Mouse (Mus musculus): ENCODE measurements around the gene Epb41.

Epb41 gene

GRCm38 (mm10) chr4:131915821-131916328 is 159.2 kb downstream of the Epb41 start:
- in situ Hi-C loops (cut with MboI; ENCODE audit: low pct_unique_long_range_greater_than_20kb in 1 of 2, low sequenced_read_pairs in 2 of 2, unreplicated experiment in 1 of 2), result no loop called here

- in situ Hi-C loops (cut with MboI; ENCODE audit: low pct_unique_long_range_greater_than_20kb in 1 of 2, low sequenced_read_pairs in 2 of 2, unreplicated experiment in 1 of 2), result no loop called here
These were observed 160.1 kb downstream of the Epb41 start for GRCm38 (mm10) chr4:131914891-131915469.

GRCm38 (mm10) chr4:131914046-131914643 is 161.0 kb downstream of the Epb41 start:
- in situ Hi-C loops (cut with MboI; ENCODE audit: low pct_unique_long_range_greater_than_20kb in 1 of 2, low sequenced_read_pairs in 2 of 2, unreplicated experiment in 1 of 2), result no loop called here

GRCm38 (mm10) chr4:131913526-131913925 is 161.6 kb downstream of the Epb41 start:
- in situ Hi-C loops (cut with MboI; ENCODE audit: low pct_unique_long_range_greater_than_20kb in 1 of 2, low sequenced_read_pairs in 2 of 2, unreplicated experiment in 1 of 2), result no loop called here

- in situ Hi-C loops (cut with MboI; ENCODE audit: low pct_unique_long_range_greater_than_20kb in 1 of 2, low sequenced_read_pairs in 2 of 2, unreplicated experiment in 1 of 2), result no loop called here
These were observed 163.6 kb downstream of the Epb41 start for GRCm38 (mm10) chr4:131911521-131911920.

GRCm38 (mm10) chr4:131910237-131910994 is 164.7 kb downstream of the Epb41 start:
- in situ Hi-C loops (cut with MboI; ENCODE audit: low pct_unique_long_range_greater_than_20kb in 1 of 2, low sequenced_read_pairs in 2 of 2, unreplicated experiment in 1 of 2), result no loop called here

GRCm38 (mm10) chr4:131907912-131908311 is 167.2 kb downstream of the Epb41 start:
- in situ Hi-C loops (cut with MboI; ENCODE audit: low pct_unique_long_range_greater_than_20kb in 1 of 2, low sequenced_read_pairs in 2 of 2, unreplicated experiment in 1 of 2), result no loop called here

- in situ Hi-C loops (cut with MboI; ENCODE audit: low pct_unique_long_range_greater_than_20kb in 1 of 2, low sequenced_read_pairs in 2 of 2, unreplicated experiment in 1 of 2), result no loop called here
These were observed 168.7 kb downstream of the Epb41 start for GRCm38 (mm10) chr4:131906423-131906822.

- in situ Hi-C loops (cut with MboI; ENCODE audit: low pct_unique_long_range_greater_than_20kb in 1 of 2, low sequenced_read_pairs in 2 of 2, unreplicated experiment in 1 of 2), result no loop called here
These were observed 170.6 kb downstream of the Epb41 start for GRCm38 (mm10) chr4:131904478-131904877.

- in situ Hi-C loops (cut with MboI; ENCODE audit: low pct_unique_long_range_greater_than_20kb in 1 of 2, low sequenced_read_pairs in 2 of 2, unreplicated experiment in 1 of 2), result no loop called here
These were observed 174.0 kb downstream of the Epb41 start for GRCm38 (mm10) chr4:131901090-131901489.

- in situ Hi-C loops (cut with MboI; ENCODE audit: low pct_unique_long_range_greater_than_20kb in 1 of 2, low sequenced_read_pairs in 2 of 2, unreplicated experiment in 1 of 2), result no loop called here
These were observed 176.0 kb downstream of the Epb41 start for GRCm38 (mm10) chr4:131899180-131899554.

- in situ Hi-C loops (cut with MboI; ENCODE audit: low pct_unique_long_range_greater_than_20kb in 1 of 2, low sequenced_read_pairs in 2 of 2, unreplicated experiment in 1 of 2), result no loop called here
These were observed 176.5 kb downstream of the Epb41 start for GRCm38 (mm10) chr4:131898503-131899179.

GRCm38 (mm10) chr4:131897787-131898186 is 177.3 kb downstream of the Epb41 start:
- in situ Hi-C loops (cut with MboI; ENCODE audit: low pct_unique_long_range_greater_than_20kb in 1 of 2, low sequenced_read_pairs in 2 of 2, unreplicated experiment in 1 of 2), result no loop called here

- in situ Hi-C loops (cut with MboI; ENCODE audit: low pct_unique_long_range_greater_than_20kb in 1 of 2, low sequenced_read_pairs in 2 of 2, unreplicated experiment in 1 of 2), result no loop called here
These were observed 178.0 kb downstream of the Epb41 start for GRCm38 (mm10) chr4:131897109-131897508.

- in situ Hi-C loops (cut with MboI; ENCODE audit: low pct_unique_long_range_greater_than_20kb in 1 of 2, low sequenced_read_pairs in 2 of 2, unreplicated experiment in 1 of 2), result no loop called here
These were observed 184.4 kb downstream of the Epb41 start for GRCm38 (mm10) chr4:131890692-131891091.

GRCm38 (mm10) chr4:131888564-131888963 is 186.6 kb downstream of the Epb41 start:
- in situ Hi-C loops (cut with MboI; ENCODE audit: low pct_unique_long_range_greater_than_20kb in 1 of 2, low sequenced_read_pairs in 2 of 2, unreplicated experiment in 1 of 2), result no loop called here

GRCm38 (mm10) chr4:131885376-131885775 is 189.7 kb downstream of the Epb41 start:
- in situ Hi-C loops (cut with MboI; ENCODE audit: low pct_unique_long_range_greater_than_20kb in 1 of 2, low sequenced_read_pairs in 2 of 2, unreplicated experiment in 1 of 2), result no loop called here

- in situ Hi-C loops (cut with MboI; ENCODE audit: low pct_unique_long_range_greater_than_20kb in 1 of 2, low sequenced_read_pairs in 2 of 2, unreplicated experiment in 1 of 2), result no loop called here
These were observed 191.6 kb downstream of the Epb41 start for GRCm38 (mm10) chr4:131883571-131883970.

- in situ Hi-C loops (cut with MboI; ENCODE audit: low pct_unique_long_range_greater_than_20kb in 1 of 2, low sequenced_read_pairs in 2 of 2, unreplicated experiment in 1 of 2), result no loop called here
These were observed 193.8 kb downstream of the Epb41 start for GRCm38 (mm10) chr4:131881306-131881705.

Data from mouse embryonic stem cell (cell line).